Mouse (Mus musculus): ENCODE measurements around the gene March11. TPM values are rescaled to one million over a fixed set of nuclear protein-coding genes. Genes with fewer than 3 reads are reported as not detected.

Gene March11
- polyA plus RNA-seq, 1 experiment = 8.8 TPM

- TF ChIP-seq POLR2A (IDR thresholded peaks at IDR 0.05; ENCODE audit: extremely low read depth, insufficient read depth, low read length) = no peak
- no peak for TF ChIP-seq CTCF (IDR thresholded peaks at IDR 0.05; ENCODE audit: extremely low read depth, insufficient read depth, low read length)
- Histone ChIP-seq H3K27ac (ENCODE audit: insufficient read depth, low read length) (no peak overlapping the region), H3K4me3 (ENCODE audit: insufficient read depth, low read length) (no peak overlapping the region), H3K4me1 (ENCODE audit: control insufficient read depth, insufficient read depth, low read length) (no peaks in the 10 kb centered on the region)
Measured at GRCm38 (mm10) chr15:26390001-26390400, 81.2 kb downstream of the March11 start.

- H3K4me3 ChIP-seq (ENCODE audit: insufficient read depth, low read length) = no peak overlapping the region
- no peak overlapping the region for H3K27ac ChIP-seq (ENCODE audit: insufficient read depth, low read length)
- peaks cover 2% of the 10 kb centered on the region; the same call in 1 of the 2 replicates for H3K4me1 ChIP-seq (ENCODE audit: control insufficient read depth, insufficient read depth, low read length)
- TF ChIP-seq POLR2A (IDR thresholded peaks at IDR 0.05; ENCODE audit: extremely low read depth, insufficient read depth, low read length) (no peak), CTCF (IDR thresholded peaks at IDR 0.05; ENCODE audit: extremely low read depth, insufficient read depth, low read length) (no peak)
Measured at GRCm38 (mm10) chr15:26396556-26396955, 87.7 kb downstream of the March11 start.

GRCm38 (mm10) chr15:26425284-26425683 is 116.4 kb downstream of the March11 start:
- H3K4me1 ChIP-seq (ENCODE audit: control insufficient read depth, insufficient read depth, low read length) = no peaks in the 10 kb centered on the region
- H3K4me3 ChIP-seq (ENCODE audit: insufficient read depth, low read length) = no peak overlapping the region
- TF ChIP-seq POLR2A (IDR thresholded peaks at IDR 0.05; ENCODE audit: extremely low read depth, insufficient read depth, low read length) (no peak), CTCF (IDR thresholded peaks at IDR 0.05; ENCODE audit: extremely low read depth, insufficient read depth, low read length) (no peak)
- H3K27ac ChIP-seq (ENCODE audit: insufficient read depth, low read length) = no peak overlapping the region

- TF ChIP-seq CTCF (IDR thresholded peaks at IDR 0.05; ENCODE audit: extremely low read depth, insufficient read depth, low read length) (no peak), POLR2A (IDR thresholded peaks at IDR 0.05; ENCODE audit: extremely low read depth, insufficient read depth, low read length) (no peak)
- no peaks in the 10 kb centered on the region for H3K4me1 ChIP-seq (ENCODE audit: control insufficient read depth, insufficient read depth, low read length)
- no peak overlapping the region for H3K4me3 ChIP-seq (ENCODE audit: insufficient read depth, low read length)
- no peak overlapping the region for H3K27ac ChIP-seq (ENCODE audit: insufficient read depth, low read length)
Measured at GRCm38 (mm10) chr15:26426231-26426630, 117.4 kb downstream of the March11 start.

- TF ChIP-seq POLR2A (IDR thresholded peaks at IDR 0.05; ENCODE audit: extremely low read depth, insufficient read depth, low read length) = no peak
- no peak for TF ChIP-seq CTCF (IDR thresholded peaks at IDR 0.05; ENCODE audit: extremely low read depth, insufficient read depth, low read length)
- H3K4me1 ChIP-seq (ENCODE audit: control insufficient read depth, insufficient read depth, low read length) = no peaks in the 10 kb centered on the region
Measured at GRCm38 (mm10) chr15:26430565-26430964, 121.7 kb downstream of the March11 start.

GRCm38 (mm10) chr15:26432676-26433075 is 123.8 kb downstream of the March11 start:
- H3K27ac ChIP-seq (ENCODE audit: insufficient read depth, low read length) = no peak overlapping the region
- TF ChIP-seq CTCF (IDR thresholded peaks at IDR 0.05; ENCODE audit: extremely low read depth, insufficient read depth, low read length) (no peak), POLR2A (IDR thresholded peaks at IDR 0.05; ENCODE audit: extremely low read depth, insufficient read depth, low read length) (no peak)
- no peaks in the 10 kb centered on the region for H3K4me1 ChIP-seq (ENCODE audit: control insufficient read depth, insufficient read depth, low read length)
- H3K4me3 ChIP-seq (ENCODE audit: insufficient read depth, low read length) = no peak overlapping the region

More at GRCm38 (mm10) chr15:26430565-26430964, 121.7 kb downstream of the March11 start:
- Histone ChIP-seq H3K27ac (ENCODE audit: insufficient read depth, low read length) (no peak overlapping the region), H3K4me3 (ENCODE audit: insufficient read depth, low read length) (no peak overlapping the region)

- Histone ChIP-seq H3K27ac (ENCODE audit: insufficient read depth, low read length) (no peak overlapping the region), H3K4me1 (ENCODE audit: control insufficient read depth, insufficient read depth, low read length) (no peaks in the 10 kb centered on the region), H3K4me3 (ENCODE audit: insufficient read depth, low read length) (no peak overlapping the region)
- no peak for TF ChIP-seq CTCF (IDR thresholded peaks at IDR 0.05; ENCODE audit: extremely low read depth, insufficient read depth, low read length)
- no peak for TF ChIP-seq POLR2A (IDR thresholded peaks at IDR 0.05; ENCODE audit: extremely low read depth, insufficient read depth, low read length)
Measured at GRCm38 (mm10) chr15:26435725-26436124, 126.9 kb downstream of the March11 start.

- H3K27ac ChIP-seq (ENCODE audit: insufficient read depth, low read length) = no peak overlapping the region
- H3K4me1 ChIP-seq (ENCODE audit: control insufficient read depth, insufficient read depth, low read length) = no peaks in the 10 kb centered on the region
- no peak overlapping the region for H3K4me3 ChIP-seq (ENCODE audit: insufficient read depth, low read length)
- TF ChIP-seq CTCF (IDR thresholded peaks at IDR 0.05; ENCODE audit: extremely low read depth, insufficient read depth, low read length) (no peak), POLR2A (IDR thresholded peaks at IDR 0.05; ENCODE audit: extremely low read depth, insufficient read depth, low read length) (no peak)
Measured at GRCm38 (mm10) chr15:26437113-26437512, 128.3 kb downstream of the March11 start.
